8 mouse cellular contexts compared by ENCODE assay signal in genomic region chr2:152830021-152830921, GRCm38 (mm10). TPM values are rescaled to one million over a fixed set of nuclear protein-coding genes. Genes with fewer than 3 reads are reported as not detected.
DNase-seq lines count a peak whose midpoint lies in the region; ATAC-seq lines count a peak whose summit lies in the region.

No protein-coding gene starts in this region.

- 2% methylated on average over 31 of the region's 31 CpGs for WGBS in hindbrain, embryonic 13.5 days

- H3K27me3 ChIP-seq in hindbrain, embryonic 13.5 days = 0 out of 2 replicates have a peak, but pooled peaks cover 3% of the 10 kb centered on the region

- 0 out of 2 replicates have a peak, but pooled peaks cover 12% of the 10 kb centered on the region for H3K36me3 ChIP-seq in hindbrain, embryonic 13.5 days

- H3K9me3 ChIP-seq in hindbrain, embryonic 13.5 days = no peaks in the 10 kb centered on the region

- H3K4me2 ChIP-seq in hindbrain, embryonic 13.5 days = peak overlapping the region; percentile 92

- DNase-seq in R1 (ENCODE audit: low read depth, low spot score) = peak; percentile 97
- DNase-seq in cerebellum, postnatal 14 days = peak; percentile 86
- DNase-seq in frontal cortex, postnatal 14 days (ENCODE audit: low spot score in 2 of 2) = peak; percentile 76 to 79
- DNase-seq in layer of hippocampus, postnatal 25 days (ENCODE audit: extremely low spot score in 1 of 2, low spot score in 1 of 2) = peak; percentile 73 to 74
- peak; percentile 96 for DNase-seq in lung, postnatal 25 days (ENCODE audit: low spot score)
- DNase-seq in retina, adult 2 months (ENCODE audit: low read depth, low spot score) = peak; percentile 68
- peak; percentile 91 for DNase-seq in thymus, postnatal 25 days

- H3K27ac ChIP-seq in hindbrain, embryonic 13.5 days = peak overlapping the region; percentile 99

- ATAC-seq in hindbrain, embryonic 13.5 days (ENCODE audit: low FRiP score) = peak; percentile 79

- H3K9ac ChIP-seq in hindbrain, embryonic 13.5 days = peak overlapping the region; percentile 93

- H3K4me3 ChIP-seq in hindbrain, embryonic 13.5 days = peak overlapping the region; percentile 85

- H3K4me1 ChIP-seq in hindbrain, embryonic 13.5 days (replicated peaks) = peaks cover 47% of the 10 kb centered on the region

RNA-seq across cellular contexts. Expression of gene Bcl2l1, which starts 1.3 kb away (rescaled TPM):
- polyA plus RNA-seq in hindbrain, embryonic 13.5 days (2015; fragmentation: Nextera tagmentation; extraction: Ambion mirVana) = 173 and 179 TPM in 2 replicates
- total RNA-seq in layer of hippocampus, postnatal 25 days (2021) = 100 to 1,000 TPM; 121 to 144 TPM

RNA-seq across cellular contexts. Expression of gene Tpx2, which starts 17.5 kb away (rescaled TPM):
- polyA plus RNA-seq in hindbrain, embryonic 13.5 days (2015; fragmentation: Nextera tagmentation; extraction: Ambion mirVana) = 21.9 and 24.8 TPM in 2 replicates
- total RNA-seq in layer of hippocampus, postnatal 25 days (2021) = 1 to 10 TPM; 1.5 to 2.6 TPM

Comparison
In these comparisons a context has a peak if more than half of its experiments do, and no peak if none do; other contexts are left out.
1. Peak in every context shown above with its lines: DNase-seq, ATAC-seq, H3K4me3 ChIP-seq and H3K27ac ChIP-seq.